Mouse (Mus musculus) heart, adult 2 months (tissue): ENCODE data around the gene Bsn. TPM values are rescaled to one million over a fixed set of nuclear protein-coding genes. Genes with fewer than 3 reads are reported as not detected.

ENCODE experiments used
- DNase-seq, 2 experiments: peaks; one replicate each; pipeline ENCODE4 v3.0.0; 2021
- H3K27ac ChIP-seq: fragments of 200-600 bp; 2 replicates; pipeline ENCODE4 v1.8.1; 2022
- H3K27me3 ChIP-seq: fragments of 200-500 bp; 2 replicates; pipeline ENCODE4 v1.6.1; 2012; ENCODE audit warnings: mild to moderate bottlenecking, low read length, inconsistent platforms, mixed read lengths; ENCODE audit not compliant: control insufficient read depth, insufficient read depth
- H3K36me3 ChIP-seq: fragments of 200-500 bp; 2 replicates; pipeline ENCODE4 v1.6.1; 2012; ENCODE audit warnings: low read length, inconsistent platforms; ENCODE audit not compliant: control insufficient read depth, insufficient read depth
- H3K4me1 ChIP-seq: fragments of 200-500 bp; 2 replicates; pipeline ENCODE4 v1.6.1; 2011; ENCODE audit warnings: low read length; ENCODE audit not compliant: control insufficient read depth, insufficient read depth
- H3K4me3 ChIP-seq: fragments of 200-600 bp; 2 replicates; pipeline ENCODE4 v1.8.1; 2022
- H3K79me2 ChIP-seq: fragments of 200-500 bp; replicated peaks from 2 replicates; pipeline ENCODE4 v1.6.1; 2012; ENCODE audit warnings: mild to moderate bottlenecking, inconsistent platforms, low read length, moderate library complexity, mixed read lengths; ENCODE audit not compliant: control insufficient read depth, insufficient read depth
- H3K9ac ChIP-seq: fragments of 200-500 bp; 2 replicates; pipeline ENCODE4 v1.6.1; 2012; ENCODE audit warnings: low read depth, mild to moderate bottlenecking, control low read depth, inconsistent platforms, low read length, mixed read lengths
- CTCF ChIP-seq: fragments of 200-600 bp; IDR thresholded peaks from 2 replicates; pipeline ENCODE4 v1.8.1; 2022; ENCODE audit warnings: antibody characterized with exemption, mild to moderate bottlenecking, moderate library complexity
- EP300 ChIP-seq: fragments of 200-500 bp; IDR thresholded peaks from 2 replicates; pipeline ENCODE4 v1.6.1; 2011; ENCODE audit warnings: low read depth, low read length, control low read depth; ENCODE audit not compliant: insufficient read depth
- POLR2A ChIP-seq: fragments of 200-500 bp; IDR thresholded peaks from 2 replicates; pipeline ENCODE4 v1.6.1; 2011; ENCODE audit warnings: mild to moderate bottlenecking, low read depth, low read length, control low read depth; ENCODE audit not compliant: insufficient read depth
- WGBS: fragments of 180-500 bp; shearing (Covaris S2); methylation state at CpG from one replicate; pipeline ENCODE4 v1.1.7; 2018; 5-methylcytosine and 5-hydroxymethylcytosine counted together
- intact Hi-C: fragments of 180-260 bp; cut with DNase I; formaldehyde crosslinking; loops from one replicate; pipeline ENCODE4 v1.15.1; 2025
- polyA plus RNA-seq: library from polyadenylated mRNA; depleted of rRNA; stranded (reverse); fragments of >200 nt; gene quantifications from 2 replicates; pipeline ENCODE4 v1.2.3, GENCODE M21; 2012
- total RNA-seq, 2 experiments: library from RNA; stranded (reverse); gene quantifications; 2 replicates each; pipeline ENCODE4 v1.2.3; 2021

Gene Bsn
- total and polyA plus RNA-seq, 3 experiments: 0.03 to 0.10 (median 0.05) TPM

GRCm38 (mm10) chr9:108144371-108145270 lies 45.6 kb downstream of the Bsn start:
- 68% methylated on average over 17 of the region's 17 CpGs for WGBS
- no peak overlapping the region for H3K27ac ChIP-seq
- no peaks in the 10 kb centered on the region for H3K36me3 ChIP-seq
- H3K27me3 ChIP-seq: no peaks in the 10 kb centered on the region
- no peaks in the 10 kb centered on the region for H3K4me1 ChIP-seq
- H3K4me3 ChIP-seq: no peak overlapping the region
- H3K79me2 ChIP-seq: no peaks in the 10 kb centered on the region
- no peak for DNase-seq
- H3K9ac ChIP-seq: no peak overlapping the region
- intact Hi-C loops: no loop called here
- no peak for TF ChIP-seq EP300
- no peak for TF ChIP-seq POLR2A
- no peak for TF ChIP-seq CTCF

GRCm38 (mm10) chr9:108143470-108143869 lies 46.7 kb downstream of the Bsn start:
- 99% methylated on average over 2 of the region's 2 CpGs for WGBS
- no peaks in the 10 kb centered on the region for H3K79me2 ChIP-seq
- H3K27ac ChIP-seq: no peak overlapping the region
- H3K4me1 ChIP-seq: no peaks in the 10 kb centered on the region
- H3K4me3 ChIP-seq: no peak overlapping the region
- no peak overlapping the region for H3K9ac ChIP-seq
- DNase-seq: no peak
- intact Hi-C loops: no loop called here
- no peaks in the 10 kb centered on the region for H3K36me3 ChIP-seq
- no peak for TF ChIP-seq EP300
- TF ChIP-seq POLR2A: no peak
- no peak for TF ChIP-seq CTCF
- no peaks in the 10 kb centered on the region for H3K27me3 ChIP-seq

GRCm38 (mm10) chr9:108141387-108141786 lies 48.8 kb downstream of the Bsn start:
- no peak for TF ChIP-seq EP300
- TF ChIP-seq CTCF: no peak
- TF ChIP-seq POLR2A: no peak
- WGBS: 87% methylated on average over 10 of the region's 10 CpGs
- Histone ChIP-seq H3K4me3 (no peak overlapping the region), H3K4me1 (no peaks in the 10 kb centered on the region), H3K27me3 (no peaks in the 10 kb centered on the region), H3K36me3 (no peaks in the 10 kb centered on the region), H3K27ac (no peak overlapping the region), H3K9ac (no peak overlapping the region), H3K79me2 (no peaks in the 10 kb centered on the region)
- intact Hi-C loops: no loop called here
- DNase-seq: no peak

GRCm38 (mm10) chr9:108139963-108140695 lies 50.1 kb downstream of the Bsn start:
- H3K27ac ChIP-seq: no peak overlapping the region
- no peaks in the 10 kb centered on the region for H3K27me3 ChIP-seq
- 85% methylated on average over 7 of the region's 7 CpGs for WGBS
- DNase-seq: no peak
- H3K4me3 ChIP-seq: no peak overlapping the region
- no peaks in the 10 kb centered on the region for H3K4me1 ChIP-seq
- TF ChIP-seq POLR2A (no peak), EP300 (no peak), CTCF (peak; percentile 23; the same call in 1 of the 2 replicates)
- intact Hi-C loops: loop anchor here (5.0 kb wide), 2 partner anchors 62 to 142 kb away; no protein-coding TSS in a partner anchor
- no peaks in the 10 kb centered on the region for H3K36me3 ChIP-seq
- no peaks in the 10 kb centered on the region for H3K79me2 ChIP-seq
- H3K9ac ChIP-seq: no peak overlapping the region

GRCm38 (mm10) chr9:108139169-108139962 lies 50.8 kb downstream of the Bsn start:
- no peak overlapping the region for H3K4me3 ChIP-seq
- DNase-seq: no peak
- H3K36me3 ChIP-seq: no peaks in the 10 kb centered on the region
- intact Hi-C loops: loop anchor here (5.0 kb wide), 2 partner anchors 63 to 143 kb away; no protein-coding TSS in a partner anchor
- H3K27ac ChIP-seq: no peak overlapping the region
- 74% methylated on average over 17 of the region's 17 CpGs for WGBS
- H3K27me3 ChIP-seq: no peaks in the 10 kb centered on the region
- TF ChIP-seq EP300: no peak
- no peak for TF ChIP-seq POLR2A
- no peak for TF ChIP-seq CTCF
- H3K79me2 ChIP-seq: no peaks in the 10 kb centered on the region
- H3K9ac ChIP-seq: no peak overlapping the region
- H3K4me1 ChIP-seq: no peaks in the 10 kb centered on the region
